Mouse (Mus musculus) adrenal gland, adult 10 weeks (tissue): Measurements from ENCODE around the gene Pllp. TPM values are rescaled to one million over a fixed set of nuclear protein-coding genes. Genes with fewer than 3 reads are reported as not detected.

Source experiments
- polyA plus RNA-seq: library from polyadenylated mRNA; stranded (reverse); fragments of 350-450 nt; fragmentation: Illumina TruSeq; extraction: RNeasy Lipid Tissue Mini Kit (QIAGEN cat#74804); gene quantifications from one replicate; pipeline ENCODE4 v1.2.3, GENCODE M21; 2014; ENCODE audit warnings: low read depth, low replicate concordance

Gene Pllp
- polyA plus RNA-seq, result not detected

DNA sequence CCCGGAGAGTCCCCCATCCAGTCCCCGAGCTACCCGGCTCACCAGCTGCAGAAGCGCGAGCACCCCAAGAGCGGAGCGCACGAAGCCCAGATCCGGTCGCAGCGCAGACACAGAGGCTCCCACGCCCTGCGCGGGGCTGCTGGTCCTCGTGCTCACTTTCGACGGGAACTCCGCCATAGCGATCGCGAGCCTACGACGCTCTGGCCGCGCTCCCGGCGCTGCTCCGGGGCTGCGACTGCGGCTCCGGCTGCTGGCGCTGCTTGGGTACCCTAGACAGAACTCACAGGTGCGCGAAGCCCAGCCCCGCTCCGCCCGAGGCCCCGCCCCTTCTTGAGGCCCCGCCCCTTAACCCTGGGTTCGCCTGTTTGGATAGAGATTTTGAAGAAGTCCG, at the start of gene Pllp:
Gene Pllp, minus strand, starts transcription at position 285 of the 391 bp plus-strand sequence.

DNA sequence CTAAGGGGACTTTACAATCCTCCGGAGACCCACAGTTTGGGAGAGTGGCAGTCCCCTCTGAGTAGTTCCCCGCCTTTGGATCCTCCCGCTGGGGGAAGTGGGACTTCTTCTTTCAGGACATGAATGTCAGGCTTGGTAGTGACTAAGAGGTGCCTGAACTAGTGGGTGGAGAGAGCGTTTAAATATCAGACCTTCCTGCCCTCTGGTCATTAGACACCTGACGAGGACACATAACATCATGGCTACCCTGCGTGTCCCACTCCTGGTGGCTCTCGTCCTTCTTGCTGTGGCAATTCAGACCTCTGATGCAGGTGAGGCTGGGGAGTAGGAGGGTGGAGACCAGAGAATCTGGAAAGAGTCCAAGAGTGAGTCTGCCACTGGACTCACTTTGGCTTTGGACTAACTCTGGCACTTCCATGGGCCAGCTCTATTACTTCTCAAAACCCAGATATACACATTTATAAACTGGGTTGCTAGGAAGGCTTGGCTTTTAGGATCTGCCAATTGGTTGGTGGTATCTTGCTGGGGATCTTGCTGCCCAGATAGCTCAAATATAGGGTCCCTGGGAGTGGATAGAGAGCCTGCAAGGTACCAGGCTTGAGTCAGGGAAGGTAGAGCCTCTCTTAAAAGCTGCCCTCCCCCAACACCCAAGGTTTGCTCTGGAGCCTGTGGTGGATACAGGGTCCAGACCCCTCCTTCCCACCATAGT, 49.6 kb upstream of the Pllp start, which contains the start of gene Ccl22:
Gene Ccl22, plus strand, starts transcription at position 115 of the 709 bp plus-strand sequence.

DNA sequence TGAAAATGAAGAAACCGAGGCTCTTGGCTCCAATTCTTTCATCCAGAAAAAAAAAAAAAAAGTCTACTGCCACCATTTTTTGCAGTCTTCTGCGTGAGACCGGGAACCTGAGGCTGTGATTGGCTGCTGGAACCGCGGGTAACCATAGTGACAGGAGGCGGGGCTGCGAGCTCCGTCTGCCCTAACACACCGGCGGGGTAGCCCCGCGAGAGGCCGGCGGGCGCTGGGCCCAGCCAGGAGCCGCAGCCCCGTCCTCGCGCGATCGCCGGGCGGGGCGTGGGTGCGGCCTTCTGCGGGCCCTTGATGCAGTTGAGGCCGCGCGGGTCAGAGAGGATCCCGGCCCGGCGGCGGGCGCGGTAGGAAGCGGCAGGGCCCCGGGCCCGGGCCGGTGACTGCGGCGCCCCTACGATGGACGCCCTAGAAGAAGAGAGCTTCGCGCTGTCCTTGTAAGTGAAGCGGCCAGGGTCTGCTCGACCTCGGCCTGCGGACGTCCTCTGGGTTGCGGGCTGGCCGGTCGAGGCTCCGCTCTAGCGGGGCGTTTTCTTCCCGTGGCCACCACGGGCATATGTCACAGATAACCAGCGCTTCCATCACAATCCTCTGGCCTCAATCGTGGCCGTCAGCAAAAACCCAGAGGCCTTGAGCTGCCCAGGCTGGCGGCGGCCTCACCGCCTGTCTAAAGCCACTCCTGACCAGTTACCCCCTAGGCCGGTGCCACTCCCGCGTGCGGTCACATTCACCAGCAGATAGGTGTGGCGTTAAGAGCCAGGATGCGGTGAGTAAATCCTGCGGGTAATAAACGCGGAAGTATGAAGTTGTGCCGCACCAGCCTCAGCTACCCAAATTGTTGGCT, 29.4 kb downstream of the Pllp start, which contains the start of gene Arl2bp:
Gene Arl2bp, plus strand, starts transcription at position 145 of the 853 bp plus-strand sequence.

Other genes with a start within 250 kb of the Pllp start
- 7.1 TPM for gene Cpne2, start 163.3 kb downstream of the Pllp start, polyA plus RNA-seq
- gene Rspry1, start 94.3 kb downstream of the Pllp start, polyA plus RNA-seq, result 47.7 TPM
- 66.5 TPM for gene Fam192a, start 94.3 kb downstream of the Pllp start, polyA plus RNA-seq
- gene Arl2bp, start 29.7 kb downstream of the Pllp start, polyA plus RNA-seq, result 303 TPM
- not detected for gene Ccl22, start 49.3 kb upstream of the Pllp start, polyA plus RNA-seq
- 2.1 TPM for gene Cx3cl1, start 75.7 kb upstream of the Pllp start, polyA plus RNA-seq
- gene Ccl17, start 114.2 kb upstream of the Pllp start, polyA plus RNA-seq, result not detected
- 23.5 TPM for gene Coq9, start 142.0 kb upstream of the Pllp start, polyA plus RNA-seq
- gene Ciapin1, start 142.1 kb upstream of the Pllp start, polyA plus RNA-seq, result 6.9 TPM
- gene Polr2c, start 161.2 kb upstream of the Pllp start, polyA plus RNA-seq, result 6.4 TPM
- 1.5 TPM for gene Dok4, start 180.1 kb upstream of the Pllp start, polyA plus RNA-seq
- not detected for gene Ccdc102a, start 221.8 kb upstream of the Pllp start, polyA plus RNA-seq
- not detected for gene Adgrg5, start 227.4 kb upstream of the Pllp start, polyA plus RNA-seq